Mouse (Mus musculus): ENCODE measurements around the gene Fbxl17. TPM values are rescaled to one million over a fixed set of nuclear protein-coding genes. Genes with fewer than 3 reads are reported as not detected.

The Fbxl17 gene
- polyA plus RNA-seq, 1 experiment: 5.9 TPM

DNA sequence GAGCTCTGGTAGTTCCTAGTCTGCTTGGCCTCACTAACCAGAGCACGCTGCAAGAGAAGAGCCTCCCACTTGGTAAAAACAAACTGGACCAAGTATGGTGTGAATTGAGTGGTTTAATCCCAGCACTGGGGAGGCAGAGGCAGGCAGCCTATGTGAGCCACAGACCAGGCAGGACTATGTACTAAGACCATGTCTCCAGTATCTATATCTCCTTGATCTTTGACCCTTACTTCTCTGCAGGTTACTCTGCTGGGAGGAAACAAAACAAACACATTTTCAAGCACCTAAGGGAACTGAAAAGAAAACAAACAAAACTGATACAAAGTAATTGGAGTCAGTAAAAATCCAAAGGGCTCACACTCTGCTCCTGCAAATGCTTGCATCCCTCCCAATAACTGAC, 141.0 kb downstream of the Fbxl17 start:
- Histone ChIP-seq H3K27me3 (ENCODE audit: control insufficient read depth, insufficient read depth, low read length) (no peaks in the 10 kb centered on the region), H3K27ac (ENCODE audit: insufficient read depth, low read depth, low read length) (no peak overlapping the region), H3K36me3 (ENCODE audit: control insufficient read depth, insufficient read depth, low read length) (peaks cover 7% of the 10 kb centered on the region; the same call in 1 of the 2 replicates), H3K4me3 (ENCODE audit: low read depth, low read length) (no peak overlapping the region), H3K4me1 (ENCODE audit: control insufficient read depth, insufficient read depth, insufficient read length, low read length) (peaks cover 17% of the 10 kb centered on the region)
- WGBS: 58% methylated on average over 1 of the region's 1 CpGs
- TF ChIP-seq CTCF (IDR thresholded peaks at IDR 0.05; ENCODE audit: extremely low read depth, insufficient read length, insufficient replicate concordance, low read depth, low read length): no peak
- no peak for TF ChIP-seq POLR2A (IDR thresholded peaks at IDR 0.05; ENCODE audit: low read depth, low read length)

DNA sequence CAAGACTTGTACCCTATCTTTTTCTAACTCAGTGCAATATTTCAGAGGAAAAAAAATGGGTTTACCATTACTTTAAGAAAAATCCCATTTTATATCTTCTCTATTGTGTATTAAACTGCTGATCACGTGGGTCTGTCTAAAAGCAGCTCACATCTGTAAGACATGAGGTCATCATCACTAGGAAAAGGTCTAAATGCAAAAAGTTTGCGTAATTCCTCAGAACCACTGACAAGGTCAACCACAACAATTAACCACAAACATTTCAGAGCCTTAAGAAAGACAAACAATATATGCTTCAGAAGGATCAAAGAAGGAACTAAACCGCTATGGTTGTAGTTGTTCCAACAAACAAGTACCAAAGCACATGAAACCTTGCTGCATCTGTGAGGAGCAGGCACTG, 143.6 kb downstream of the Fbxl17 start:
- TF ChIP-seq POLR2A (IDR thresholded peaks at IDR 0.05; ENCODE audit: low read depth, low read length) (no peak), CTCF (IDR thresholded peaks at IDR 0.05; ENCODE audit: extremely low read depth, insufficient read length, insufficient replicate concordance, low read depth, low read length) (no peak)
- Histone ChIP-seq H3K4me3 (ENCODE audit: low read depth, low read length) (no peak overlapping the region), H3K4me1 (ENCODE audit: control insufficient read depth, insufficient read depth, insufficient read length, low read length) (peaks cover 17% of the 10 kb centered on the region), H3K27ac (ENCODE audit: insufficient read depth, low read depth, low read length) (no peak overlapping the region), H3K27me3 (ENCODE audit: control insufficient read depth, insufficient read depth, low read length) (no peaks in the 10 kb centered on the region), H3K36me3 (ENCODE audit: control insufficient read depth, insufficient read depth, low read length) (peaks cover 7% of the 10 kb centered on the region; the same call in 1 of the 2 replicates)
- WGBS: 77% methylated on average over 3 of the region's 3 CpGs

DNA sequence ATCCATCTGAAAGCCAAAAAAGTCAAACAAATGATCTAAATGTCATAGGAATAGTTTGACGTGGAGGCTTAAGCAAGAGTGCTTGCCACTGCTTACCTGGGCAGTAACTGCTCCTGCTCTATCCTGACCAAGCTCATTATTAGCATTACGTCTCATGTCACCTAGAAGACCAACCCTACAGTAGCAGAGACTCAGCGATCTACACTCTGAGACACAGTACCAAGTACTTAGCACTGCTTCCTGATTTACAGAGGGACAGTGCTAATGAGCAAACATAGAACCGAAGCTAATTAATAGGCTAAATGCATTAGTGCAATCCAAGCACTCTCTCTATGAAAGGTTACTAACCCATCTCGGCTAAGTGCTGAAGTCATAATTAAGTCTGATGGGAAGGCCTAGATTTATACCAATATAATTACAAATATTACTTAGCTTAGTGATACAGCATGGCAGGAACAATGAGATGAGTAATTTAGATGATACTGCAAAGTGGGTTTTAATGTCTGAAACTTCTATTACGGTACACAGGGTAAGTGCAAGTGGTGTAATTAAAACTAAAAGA, 147.1 kb downstream of the Fbxl17 start:
- TF ChIP-seq CTCF (IDR thresholded peaks at IDR 0.05; ENCODE audit: extremely low read depth, insufficient read length, insufficient replicate concordance, low read depth, low read length): no peak
- no peak for TF ChIP-seq POLR2A (IDR thresholded peaks at IDR 0.05; ENCODE audit: low read depth, low read length)
- H3K27ac ChIP-seq (ENCODE audit: insufficient read depth, low read depth, low read length): no peak overlapping the region
- WGBS: 88% methylated on average over 6 of the region's 6 CpGs
- no peak overlapping the region for H3K4me3 ChIP-seq (ENCODE audit: low read depth, low read length)
- peaks cover 7% of the 10 kb centered on the region; the same call in 1 of the 2 replicates for H3K36me3 ChIP-seq (ENCODE audit: control insufficient read depth, insufficient read depth, low read length)
- H3K4me1 ChIP-seq (ENCODE audit: control insufficient read depth, insufficient read depth, insufficient read length, low read length): peaks cover 2% of the 10 kb centered on the region; the same call in 1 of the 2 replicates
- no peaks in the 10 kb centered on the region for H3K27me3 ChIP-seq (ENCODE audit: control insufficient read depth, insufficient read depth, low read length)

DNA sequence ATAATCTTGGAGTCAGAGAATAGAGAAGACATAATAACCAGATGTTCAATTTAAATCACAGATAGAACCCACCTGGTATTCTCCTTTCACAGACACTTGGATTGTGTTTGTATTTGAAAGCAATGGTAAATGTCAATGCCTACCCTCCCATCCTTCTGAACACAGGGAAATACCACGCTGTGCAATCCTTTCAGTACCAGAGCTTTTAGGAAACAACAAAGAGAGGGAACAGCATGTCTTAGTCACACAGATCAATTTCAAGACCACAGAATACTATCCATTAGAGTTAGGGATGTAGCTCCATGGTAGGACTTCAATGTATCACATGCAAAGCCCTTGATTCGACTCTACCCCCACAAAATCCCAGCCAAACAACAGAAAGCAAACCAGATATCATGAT, 148.1 kb downstream of the Fbxl17 start:
- H3K36me3 ChIP-seq (ENCODE audit: control insufficient read depth, insufficient read depth, low read length): peaks cover 7% of the 10 kb centered on the region
- no peak overlapping the region for H3K27ac ChIP-seq (ENCODE audit: insufficient read depth, low read depth, low read length)
- 83% methylated on average over 2 of the region's 2 CpGs for WGBS
- H3K4me3 ChIP-seq (ENCODE audit: low read depth, low read length): no peak overlapping the region
- no peak for TF ChIP-seq POLR2A (IDR thresholded peaks at IDR 0.05; ENCODE audit: low read depth, low read length)
- no peak for TF ChIP-seq CTCF (IDR thresholded peaks at IDR 0.05; ENCODE audit: extremely low read depth, insufficient read length, insufficient replicate concordance, low read depth, low read length)
- no peaks in the 10 kb centered on the region for H3K27me3 ChIP-seq (ENCODE audit: control insufficient read depth, insufficient read depth, low read length)
- peaks cover 2% of the 10 kb centered on the region; the same call in 1 of the 2 replicates for H3K4me1 ChIP-seq (ENCODE audit: control insufficient read depth, insufficient read depth, insufficient read length, low read length)

DNA sequence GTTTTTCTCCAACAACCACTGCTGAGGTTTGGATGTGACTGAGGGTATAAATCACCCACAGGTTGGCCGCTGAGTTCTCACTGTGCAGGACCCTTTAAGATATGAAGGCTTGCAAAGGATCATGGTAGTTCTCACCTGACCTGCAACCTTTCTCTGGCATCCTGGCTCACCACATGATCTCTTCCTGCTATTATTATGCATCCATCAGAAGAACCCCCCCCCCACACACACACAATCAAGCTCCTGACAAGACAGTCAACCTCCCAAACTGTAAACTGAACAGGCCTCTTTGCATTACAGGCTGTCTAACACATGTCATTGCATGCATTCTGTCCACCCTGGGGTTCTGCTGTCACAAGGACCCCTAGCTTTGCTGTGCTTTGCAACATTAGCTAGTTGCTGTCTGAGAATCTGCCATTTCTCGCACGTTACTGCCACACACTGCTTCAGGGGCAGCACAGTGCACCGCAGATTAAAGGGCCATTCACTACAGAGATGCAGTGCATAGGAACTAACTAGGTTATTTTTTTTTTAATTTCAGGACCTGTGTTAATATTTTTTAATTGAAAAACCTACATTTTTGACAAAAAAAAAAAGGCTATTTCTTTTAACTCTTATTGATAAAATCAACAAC, 148.8 kb downstream of the Fbxl17 start:
- no peak overlapping the region for H3K27ac ChIP-seq (ENCODE audit: insufficient read depth, low read depth, low read length)

DNA sequence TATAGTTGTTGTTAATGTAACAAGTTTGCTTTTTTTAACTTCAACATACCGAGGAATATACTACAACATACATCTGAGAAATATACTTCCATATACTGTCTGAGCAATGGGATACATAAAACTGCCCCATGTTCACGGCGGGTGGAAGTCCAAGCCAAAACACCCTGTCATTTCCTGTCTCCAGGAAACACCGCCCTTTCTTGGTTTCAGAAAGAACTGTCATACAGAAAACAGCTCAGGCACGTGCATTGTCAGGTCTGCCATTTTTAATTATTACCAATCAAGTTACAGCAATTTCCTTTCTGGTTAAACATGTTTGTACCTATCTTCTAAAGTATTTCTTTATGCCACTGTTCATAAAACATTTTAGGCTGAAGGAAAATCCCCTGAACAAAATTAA, 155.7 kb downstream of the Fbxl17 start:
- 70% methylated on average over 5 of the region's 5 CpGs for WGBS

More for the DNA sequence above, 148.8 kb downstream of the Fbxl17 start:
- H3K4me3 ChIP-seq (ENCODE audit: low read depth, low read length): no peak overlapping the region
- peaks cover 7% of the 10 kb centered on the region for H3K36me3 ChIP-seq (ENCODE audit: control insufficient read depth, insufficient read depth, low read length)
- H3K4me1 ChIP-seq (ENCODE audit: control insufficient read depth, insufficient read depth, insufficient read length, low read length): no peaks in the 10 kb centered on the region
- 93% methylated on average over 4 of the region's 4 CpGs for WGBS
- H3K27me3 ChIP-seq (ENCODE audit: control insufficient read depth, insufficient read depth, low read length): no peaks in the 10 kb centered on the region
- TF ChIP-seq POLR2A (IDR thresholded peaks at IDR 0.05; ENCODE audit: low read depth, low read length): no peak
- no peak for TF ChIP-seq CTCF (IDR thresholded peaks at IDR 0.05; ENCODE audit: extremely low read depth, insufficient read length, insufficient replicate concordance, low read depth, low read length)

DNA sequence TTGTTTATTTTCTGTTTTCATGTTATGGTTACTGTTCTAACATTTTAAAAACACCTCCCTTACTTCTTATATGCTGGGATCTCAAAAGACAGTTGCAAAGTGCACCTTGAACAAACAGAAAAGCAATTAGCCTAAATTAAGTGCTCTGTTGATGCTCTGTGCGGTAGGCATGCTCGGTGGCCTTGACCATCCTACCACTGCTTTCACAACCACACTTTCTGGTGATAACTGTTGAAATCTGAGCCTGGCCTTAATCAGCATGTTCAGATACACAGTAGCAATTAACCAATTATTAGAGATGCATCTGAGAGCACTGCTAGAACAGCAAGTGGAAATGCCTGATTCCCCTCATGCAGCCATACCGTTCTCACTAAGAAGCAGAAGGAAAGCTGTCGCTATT, 156.7 kb downstream of the Fbxl17 start:
- TF ChIP-seq POLR2A (IDR thresholded peaks at IDR 0.05; ENCODE audit: low read depth, low read length): no peak
- TF ChIP-seq CTCF (IDR thresholded peaks at IDR 0.05; ENCODE audit: extremely low read depth, insufficient read length, insufficient replicate concordance, low read depth, low read length): no peak
- Histone ChIP-seq H3K4me3 (ENCODE audit: low read depth, low read length) (no peak overlapping the region), H3K36me3 (ENCODE audit: control insufficient read depth, insufficient read depth, low read length) (peaks cover 3% of the 10 kb centered on the region), H3K4me1 (ENCODE audit: control insufficient read depth, insufficient read depth, insufficient read length, low read length) (peaks cover 15% of the 10 kb centered on the region; the same call in 1 of the 2 replicates), H3K27ac (ENCODE audit: insufficient read depth, low read depth, low read length) (no peak overlapping the region), H3K27me3 (ENCODE audit: control insufficient read depth, insufficient read depth, low read length) (no peaks in the 10 kb centered on the region)
- WGBS: 61% methylated on average over 4 of the region's 4 CpGs

More for the DNA sequence above, 155.7 kb downstream of the Fbxl17 start:
- Histone ChIP-seq H3K4me3 (ENCODE audit: low read depth, low read length) (no peak overlapping the region), H3K36me3 (ENCODE audit: control insufficient read depth, insufficient read depth, low read length) (peaks cover 3% of the 10 kb centered on the region), H3K27me3 (ENCODE audit: control insufficient read depth, insufficient read depth, low read length) (no peaks in the 10 kb centered on the region), H3K27ac (ENCODE audit: insufficient read depth, low read depth, low read length) (no peak overlapping the region), H3K4me1 (ENCODE audit: control insufficient read depth, insufficient read depth, insufficient read length, low read length) (peaks cover 15% of the 10 kb centered on the region; the same call in 1 of the 2 replicates)
- TF ChIP-seq CTCF (IDR thresholded peaks at IDR 0.05; ENCODE audit: extremely low read depth, insufficient read length, insufficient replicate concordance, low read depth, low read length) (no peak), POLR2A (IDR thresholded peaks at IDR 0.05; ENCODE audit: low read depth, low read length) (no peak)

Data from small intestine, adult 2 months (tissue).